Mouse (Mus musculus) lung, adult 2 months (tissue): ENCODE results near the gene Gm10190.

Source experiments
- CTCF ChIP-seq: fragments of 200-500 bp; IDR thresholded peaks from 2 replicates; pipeline ENCODE4 v1.5.1; 2011; ENCODE audit warnings: mild to moderate bottlenecking, low read length, control low read depth; ENCODE audit not compliant: insufficient read depth
- POLR2A ChIP-seq: fragments of 200-500 bp; IDR thresholded peaks from 2 replicates; pipeline ENCODE4 v1.6.1; 2011; ENCODE audit warnings: low read depth, mild to moderate bottlenecking, control low read depth, low read length, borderline replicate concordance; ENCODE audit errors: extremely low read depth

GRCm38 (mm10) chr17:80390024-80390423 lies 16.7 kb upstream of the Gm10190 start:
- TF ChIP-seq POLR2A (no peak), CTCF (no peak)
